8 mouse cellular contexts compared by ENCODE assay signal in genomic region chr2:144555820-144556552, GRCm38 (mm10). TPM values are rescaled to one million over a fixed set of nuclear protein-coding genes. Genes with fewer than 3 reads are reported as not detected.
DNase-seq lines count a peak whose midpoint lies in the region; ATAC-seq lines count a peak whose summit lies in the region.

Gene Sec23b, plus strand, starts transcription at chr2:144556229.

- H3K9ac ChIP-seq in heart, embryonic 14.5 days (ENCODE audit: low read length), result peak within 1 kb of the TSS; percentile 86
- peak within 1 kb of the TSS; percentile 83 for H3K9ac ChIP-seq in liver, embryonic 13.5 days
- H3K9ac ChIP-seq in stomach, embryonic 16.5 days (ENCODE audit: low read length), result peak within 1 kb of the TSS; percentile 87

- DNase-seq in c-Kit-negative CD71-positive TER-119-positive erythroid progenitor cells, embryonic 14.5 days (ENCODE audit: low read depth, low spot score), result peak; percentile 97
- DNase-seq in fibroblast of lung, adult 2 months (ENCODE audit: low read depth), result peak; percentile 95
- peak; percentile 98 for DNase-seq in kidney, postnatal 14 days
- peak; percentile 90 for DNase-seq in liver, embryonic 13.5 days
- DNase-seq in neural tube, embryonic 10.5 days (ENCODE audit: extremely low spot score, low spot score), result peak; percentile 90

- WGBS in heart, embryonic 14.5 days, result under 1% methylated on average over 44 of the region's 44 CpGs
- under 1% methylated on average over 44 of the region's 44 CpGs for WGBS in liver, embryonic 13.5 days (ENCODE audit: insufficient replicate concordance)
- under 1% methylated on average over 44 of the region's 44 CpGs for WGBS in stomach, embryonic 16.5 days

- H3K27ac ChIP-seq in heart, embryonic 14.5 days (replicated peaks in 1 of 2; ENCODE audit: control insufficient read depth in 1 of 2, insufficient read depth in 1 of 2, low read depth in 2 of 2, low read length in 2 of 2), result peak within 1 kb of the TSS; percentile 87 to 92
- H3K27ac ChIP-seq in liver, embryonic 13.5 days, result peak within 1 kb of the TSS; percentile 87
- peak within 1 kb of the TSS; percentile 96 for H3K27ac ChIP-seq in stomach, embryonic 16.5 days (ENCODE audit: low read length)

- ATAC-seq in CD4-positive, CD25-positive, alpha-beta regulatory T cell, adult 4 months, result peak; percentile 95
- ATAC-seq in heart, embryonic 14.5 days (ENCODE audit: insufficient number of reproducible peaks, insufficient read depth, low FRiP score, low read depth), result peak; percentile 97
- peak; percentile 98 for ATAC-seq in liver, embryonic 13.5 days (ENCODE audit: low read depth)
- ATAC-seq in stomach, embryonic 16.5 days (ENCODE audit: insufficient read depth, low FRiP score), result peak; percentile 98

- H3K4me1 ChIP-seq in heart, embryonic 14.5 days (ENCODE audit: control insufficient read depth in 2 of 2, insufficient read depth in 2 of 2, low read length in 2 of 2), result peaks cover 0 to 12% of the 10 kb centered on the region in 2 experiments; a peak in 2 of 4 replicates
- peaks cover 24% of the 10 kb centered on the region for H3K4me1 ChIP-seq in liver, embryonic 13.5 days (replicated peaks)
- peaks cover 6% of the 10 kb centered on the region for H3K4me1 ChIP-seq in stomach, embryonic 16.5 days (ENCODE audit: control insufficient read depth, insufficient read depth, low read length)

- no peaks in the 10 kb centered on the region for H3K27me3 ChIP-seq in heart, embryonic 14.5 days (ENCODE audit: control insufficient read depth, insufficient read depth, low read length)
- H3K27me3 ChIP-seq in liver, embryonic 13.5 days, result no peaks in the 10 kb centered on the region
- H3K27me3 ChIP-seq in stomach, embryonic 16.5 days (ENCODE audit: control insufficient read depth, insufficient read depth, low read length), result no peaks in the 10 kb centered on the region

- peak within 1 kb of the TSS; percentile 89 to 90 for H3K4me3 ChIP-seq in heart, embryonic 14.5 days (ENCODE audit: control insufficient read depth in 1 of 2, insufficient read depth in 1 of 2, low read depth in 1 of 2, low read length in 2 of 2)
- peak within 1 kb of the TSS; percentile 82 for H3K4me3 ChIP-seq in liver, embryonic 13.5 days (replicated peaks)
- H3K4me3 ChIP-seq in stomach, embryonic 16.5 days (replicated peaks; ENCODE audit: low read length), result peak within 1 kb of the TSS; percentile 88

- H3K4me2 ChIP-seq in heart, embryonic 14.5 days (ENCODE audit: low read length), result peak within 1 kb of the TSS; percentile 88
- peak within 1 kb of the TSS; percentile 75 for H3K4me2 ChIP-seq in liver, embryonic 13.5 days
- peak within 1 kb of the TSS; percentile 71 for H3K4me2 ChIP-seq in stomach, embryonic 16.5 days (ENCODE audit: low read depth, low read length)

- H3K36me3 ChIP-seq in heart, embryonic 14.5 days (ENCODE audit: control insufficient read depth, insufficient read depth, low read length), result peaks cover 13% of the 10 kb centered on the region
- H3K36me3 ChIP-seq in liver, embryonic 13.5 days, result peaks cover 12% of the 10 kb centered on the region
- H3K36me3 ChIP-seq in stomach, embryonic 16.5 days (ENCODE audit: control insufficient read depth, insufficient read depth, low read length), result peaks cover 5% of the 10 kb centered on the region; the same call in 1 of the 2 replicates

- no peaks in the 10 kb centered on the region for H3K9me3 ChIP-seq in heart, embryonic 14.5 days (ENCODE audit: control insufficient read depth, low read length)
- no peaks in the 10 kb centered on the region for H3K9me3 ChIP-seq in liver, embryonic 13.5 days (replicated peaks)
- H3K9me3 ChIP-seq in stomach, embryonic 16.5 days (replicated peaks; ENCODE audit: control insufficient read depth, low read length), result no peaks in the 10 kb centered on the region

RNA-seq across cellular contexts. Expression of gene Sec23b, which starts in this region (rescaled TPM):
- polyA plus RNA-seq in CD4-positive, CD25-positive, alpha-beta regulatory T cell, adult 4 months (2017; shearing (Covaris generic)), result 100 to 1,000 TPM in 1 of 2 experiments, 10 to 100 TPM in 1; 74.5 to 101 TPM
- polyA plus RNA-seq in heart, embryonic 14.5 days (2014; fragmentation: Nextera tagmentation; extraction: Ambion mirVana), result 39.5 and 39.8 TPM in 2 replicates
- 56.2 and 67.7 TPM in 2 replicates for polyA plus RNA-seq in liver, embryonic 13.5 days (2015; fragmentation: Nextera tagmentation; extraction: Ambion mirVana)
- 113 and 121 TPM in 2 replicates for polyA plus RNA-seq in stomach, embryonic 16.5 days (2015; fragmentation: Nextera tagmentation; extraction: Ambion mirVana)

Comparison
In these comparisons a context has a peak if more than half of its experiments do, and no peak if none do; other contexts are left out.
1. Peak in every context shown above with its lines: DNase-seq, ATAC-seq, H3K4me3 ChIP-seq and H3K27ac ChIP-seq.